Mouse (Mus musculus): Measurements from ENCODE around the gene Afap1.

DNA sequence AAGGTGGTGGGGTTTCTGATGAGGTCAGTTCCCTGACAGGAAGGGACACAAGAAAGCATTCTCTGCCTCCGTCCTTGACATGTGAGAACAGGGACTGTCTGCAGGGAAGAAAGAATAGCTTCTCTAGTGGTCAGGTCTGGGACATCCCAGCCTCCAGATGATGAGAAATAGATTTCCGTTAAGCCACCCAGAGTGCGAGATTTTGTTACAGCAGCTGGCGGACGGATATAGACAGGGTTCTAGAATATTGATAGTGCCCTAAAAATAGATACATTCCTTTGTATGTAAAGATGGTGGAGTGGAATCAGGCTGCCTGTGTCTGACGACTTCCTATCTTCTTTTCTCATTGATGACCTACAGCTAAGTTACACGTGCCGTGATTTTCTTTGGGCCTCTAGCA, 10.3 kb downstream of the Afap1 start:
- no peak for TF ChIP-seq POLR2A (IDR thresholded peaks at IDR 0.05; ENCODE audit: low read depth, low read length)
- no peak for TF ChIP-seq CTCF (conservative IDR thresholded peaks at IDR 0.05; ENCODE audit: insufficient read depth, insufficient read length, low read depth, low read length)

Data from kidney, adult 2 months (tissue).